Mouse (Mus musculus) kidney, postnatal 36 days (tissue): ENCODE measurements at regions not wholly inside any gene's neighbourhood (a gene's known extent, or its start where the extent isn't known, plus 50 kb on each side); places are given as distances from the start of the nearest gene placed in this dataset.
A peak's percentile ranks its signal among the peaks of the same experiment; 100 is the strongest.

ENCODE experiments used
- DNase-seq, 2 experiments: peaks; one replicate each; pipeline ENCODE4 v3.0.0; 2021 to 2022; ENCODE audit warnings: mixed read lengths in 2 of 2

DNA sequence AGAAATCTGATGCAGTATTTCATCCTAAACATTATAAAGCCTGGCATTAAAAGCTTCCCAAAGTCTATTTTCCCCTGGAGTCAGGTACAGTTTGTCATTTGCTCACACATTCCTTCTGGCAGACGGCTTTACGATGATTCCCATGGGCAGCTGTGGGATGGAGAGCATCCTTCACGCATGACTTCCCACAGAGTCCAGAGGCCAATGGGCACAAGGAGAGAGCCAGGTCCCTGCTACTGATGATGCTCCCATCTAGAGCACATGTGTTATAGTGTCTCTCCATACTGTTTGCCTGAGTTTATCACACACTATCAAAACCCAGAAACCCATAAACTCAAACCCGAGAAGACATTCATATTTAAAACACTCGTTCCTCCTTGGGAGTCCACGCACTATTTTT lies 270.8 kb upstream of the Noct start:
- DNase-seq = peak; percentile 7 to 40

DNA sequence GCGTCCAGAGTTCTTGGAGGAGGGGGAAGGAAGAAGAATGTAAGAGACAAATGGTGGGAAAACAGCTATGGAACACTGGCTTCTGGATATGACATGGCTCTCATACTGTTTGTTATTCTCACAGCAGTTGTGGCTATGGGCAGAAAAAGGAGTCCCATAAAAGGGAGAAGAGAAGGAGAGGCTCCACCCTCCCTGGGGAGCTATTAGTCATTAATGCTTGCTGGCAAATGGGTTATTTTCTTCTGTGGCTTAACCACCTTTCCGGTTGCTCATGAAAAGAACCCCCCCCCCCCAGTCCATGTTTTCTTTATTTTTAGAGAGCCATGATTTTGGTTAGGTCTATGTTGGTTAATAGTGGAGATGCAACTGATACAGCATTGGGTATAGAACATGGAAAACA lies 253.9 kb upstream of the Noct start:
- no peak for DNase-seq

DNA sequence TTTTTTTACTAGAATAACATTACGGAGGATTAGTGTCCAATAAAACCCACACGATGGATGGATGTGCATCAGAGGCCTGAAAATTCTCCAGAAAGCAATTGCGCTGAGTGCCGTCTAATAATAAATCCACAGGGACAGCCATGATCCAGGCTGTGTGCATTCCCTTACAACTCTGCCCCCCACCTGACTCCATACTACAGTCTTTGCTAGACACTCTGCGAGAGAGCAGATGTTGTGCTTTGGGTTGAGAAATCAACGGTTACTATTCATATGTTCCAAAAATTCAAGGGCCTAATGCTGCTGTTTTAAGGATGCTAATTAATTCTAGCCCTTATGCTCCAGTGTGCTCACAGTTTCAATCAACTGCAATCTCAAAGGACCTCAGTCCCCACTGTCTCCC lies 251.2 kb upstream of the Noct start:
- no peak for DNase-seq

DNA sequence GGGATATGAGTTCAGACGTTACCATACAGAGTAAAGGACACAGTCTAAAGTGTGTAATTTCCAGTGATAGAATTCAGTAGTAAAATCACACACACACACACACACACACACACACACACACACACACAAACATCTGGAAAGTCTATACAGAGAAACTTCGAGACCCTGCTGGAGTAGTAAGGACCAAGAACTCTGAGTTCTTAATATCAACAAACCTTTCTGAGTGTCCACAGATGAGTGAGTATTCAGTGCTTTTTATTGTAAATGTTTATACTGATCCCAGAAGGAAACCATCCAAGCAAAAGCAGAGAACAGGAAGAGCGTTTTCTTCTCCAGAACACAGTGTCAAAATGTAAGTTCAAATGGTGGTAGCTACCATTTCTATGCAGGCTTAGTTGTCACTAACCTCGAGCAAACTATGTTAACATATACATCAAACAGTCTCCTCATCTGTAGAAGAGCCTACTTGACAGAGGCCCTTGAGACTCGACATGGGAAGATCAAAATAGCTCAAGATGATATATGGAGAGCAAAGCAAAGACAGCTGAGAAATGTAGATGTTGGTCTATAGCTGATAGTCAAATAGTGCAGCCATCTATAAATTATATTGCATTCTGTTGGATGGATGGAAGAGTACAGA lies 248.0 kb upstream of the Noct start:
- no peak for DNase-seq

DNA sequence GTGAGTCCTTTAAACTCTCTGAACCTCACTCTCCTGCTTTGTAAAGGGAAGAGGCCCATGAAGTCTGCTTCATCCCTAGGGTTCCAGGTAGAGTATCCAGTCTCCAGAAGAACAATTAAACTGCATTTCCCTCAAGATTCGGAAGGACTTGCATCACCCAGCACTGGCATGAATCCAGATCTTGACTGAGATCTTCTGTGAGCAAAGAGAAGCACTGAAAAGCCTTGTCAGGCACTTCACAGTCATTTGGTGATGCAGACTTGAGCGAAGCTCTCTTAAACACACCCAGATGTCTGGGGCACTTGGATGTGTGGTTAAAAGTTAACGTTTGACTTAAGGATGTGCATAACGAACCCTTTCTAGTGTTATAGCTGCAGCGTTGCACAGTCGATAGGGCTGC lies 247.4 kb upstream of the Noct start:
- no peak for DNase-seq

DNA sequence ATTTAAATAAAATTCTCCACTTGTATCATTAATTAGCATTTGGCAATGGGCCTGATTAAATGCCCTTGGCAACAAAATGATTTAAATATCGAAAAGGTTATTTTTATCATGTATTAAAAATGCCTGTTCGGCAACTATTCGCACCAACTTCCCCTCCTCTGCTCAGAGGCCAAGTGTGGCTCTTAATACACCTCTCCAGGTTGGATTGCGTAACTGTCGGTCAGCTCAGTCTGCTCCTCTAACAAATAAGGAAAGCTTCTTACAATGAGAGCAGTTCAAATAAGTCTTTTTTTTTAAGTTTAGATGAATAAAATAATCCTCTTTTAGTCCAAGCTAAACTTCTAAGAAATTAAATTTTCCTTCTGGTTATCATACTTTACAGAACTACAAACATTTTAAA lies 245.6 kb upstream of the Noct start:
- DNase-seq = no peak

DNA sequence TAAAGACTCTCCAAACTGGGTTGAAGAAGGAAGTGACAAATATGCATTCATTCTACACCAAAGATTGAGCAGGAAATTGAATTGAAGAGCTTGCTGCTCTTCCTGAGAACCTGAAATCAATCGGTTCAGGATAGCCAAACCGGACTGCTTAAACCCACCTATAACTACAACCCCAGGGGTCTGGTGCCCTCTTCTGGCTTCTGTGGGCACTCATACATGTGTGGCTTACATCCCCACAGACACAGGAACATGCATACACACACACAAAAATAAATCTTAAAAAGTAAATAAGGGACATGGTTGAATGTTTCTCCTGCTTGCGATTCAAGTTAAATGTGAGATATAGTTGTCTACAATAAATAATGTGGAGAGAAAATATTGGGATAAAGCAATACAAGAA lies 244.7 kb upstream of the Noct start:
- DNase-seq = no peak

DNA sequence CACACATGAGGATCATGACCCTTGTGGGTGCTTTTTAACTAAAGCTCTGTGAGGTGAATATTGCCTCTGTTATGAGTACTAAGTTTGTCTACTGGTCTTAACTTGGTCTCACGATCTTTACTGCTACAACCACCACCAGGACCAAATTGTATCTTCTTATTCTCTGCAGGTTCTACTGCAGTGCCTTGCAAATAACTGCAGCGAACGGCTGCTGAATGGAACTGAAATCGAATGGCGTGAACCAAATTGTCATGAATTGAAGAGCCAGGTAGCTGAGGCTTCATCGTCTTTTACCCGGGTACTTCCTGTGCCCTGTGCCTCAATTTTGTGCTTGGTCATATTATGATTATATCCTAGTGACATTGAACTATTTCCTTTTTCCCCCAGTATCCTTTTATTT lies 242.5 kb upstream of the Noct start:
- no peak for DNase-seq

DNA sequence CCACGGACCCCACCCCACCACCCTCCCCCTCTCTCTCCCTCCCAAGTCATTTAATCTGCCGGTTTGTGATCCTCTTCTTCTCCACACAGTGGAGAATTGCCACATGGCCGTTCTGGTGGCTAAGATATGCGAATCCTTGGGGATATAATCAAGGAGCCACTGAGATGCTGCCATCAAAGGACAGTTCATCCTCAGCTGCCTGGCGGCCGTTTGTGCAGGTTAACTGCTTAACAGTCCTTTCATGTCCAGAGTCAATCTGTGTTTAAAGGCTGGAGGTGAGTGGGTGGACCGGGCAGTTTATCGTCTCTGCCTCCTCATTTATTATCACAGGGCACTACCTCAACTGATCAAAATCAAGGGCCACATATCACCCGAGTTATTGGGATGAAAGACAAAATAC lies 241.6 kb upstream of the Noct start:
- DNase-seq = no peak

DNA sequence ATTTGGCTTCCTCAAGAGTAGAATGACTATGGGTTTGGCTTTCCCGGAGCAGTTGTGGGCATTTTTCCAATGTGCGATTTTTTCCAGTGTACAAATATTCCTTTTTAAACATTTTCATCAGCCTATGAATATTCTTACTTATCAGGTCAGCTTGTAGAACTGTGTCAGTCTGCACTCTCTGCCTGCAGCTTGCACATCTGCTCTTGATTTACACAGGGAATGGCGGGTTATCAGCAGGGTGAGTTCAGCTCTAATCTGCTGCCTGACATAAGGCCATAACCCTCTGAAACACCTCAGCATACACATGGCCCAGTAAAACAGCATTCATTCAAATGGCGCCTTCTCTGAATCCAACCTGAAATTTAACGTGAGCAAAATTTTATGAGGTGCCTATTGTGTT lies 241.1 kb upstream of the Noct start:
- no peak for DNase-seq

DNA sequence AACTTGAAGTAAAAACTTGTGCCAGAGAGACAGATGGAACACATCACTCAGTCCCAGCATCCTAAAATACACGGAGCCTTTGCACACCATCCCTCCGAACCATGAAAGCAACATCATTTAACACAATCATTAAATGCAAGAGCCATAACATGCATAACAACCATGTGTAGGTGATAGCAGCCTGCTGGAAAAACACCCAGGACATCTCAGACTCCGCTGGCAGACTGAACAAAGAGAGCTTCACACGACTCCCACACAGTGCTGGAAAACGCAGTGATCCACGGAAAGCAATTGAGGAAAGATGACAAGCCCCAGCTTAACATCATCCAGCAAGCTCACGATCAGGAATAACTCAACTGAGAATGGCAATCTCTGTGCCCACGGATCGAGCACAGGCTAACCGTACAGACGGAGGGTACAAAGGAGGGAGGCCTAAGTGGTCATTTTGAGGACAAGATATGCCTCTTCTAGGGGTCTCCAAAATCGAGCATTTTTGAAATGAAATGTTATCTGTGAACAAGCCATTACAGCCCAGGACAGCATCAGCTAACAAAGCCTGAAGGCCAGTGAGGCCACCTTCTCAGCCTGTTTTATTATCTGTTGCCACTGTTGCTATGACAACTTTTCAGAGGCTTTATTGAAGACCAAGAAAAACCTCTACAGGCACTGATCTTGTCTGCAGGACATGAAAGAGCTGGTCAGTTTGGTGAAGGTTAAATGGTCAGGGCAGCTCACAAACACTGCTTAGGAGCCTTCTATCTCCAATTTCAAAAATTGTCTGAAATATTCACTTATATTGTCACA lies 240.1 kb upstream of the Noct start:
- DNase-seq = no peak

DNA sequence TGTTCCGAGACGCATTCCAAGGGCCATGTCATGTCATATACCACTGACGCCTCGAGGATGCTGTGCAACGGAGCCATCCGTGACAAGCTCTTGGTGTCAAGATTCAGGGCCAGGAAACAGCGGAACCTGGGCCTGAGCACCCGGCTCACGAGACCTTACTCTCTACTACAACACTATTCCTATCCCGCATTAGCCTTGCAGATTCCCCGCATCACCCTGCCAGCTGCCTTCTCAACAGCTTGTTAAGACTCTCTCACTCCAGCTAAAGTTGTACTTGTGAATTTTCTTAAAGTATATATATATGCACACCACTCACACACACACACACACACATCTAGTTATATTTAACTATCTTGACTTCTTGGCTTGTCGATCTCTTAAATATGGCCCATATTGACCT lies 236.4 kb upstream of the Noct start:
- no peak for DNase-seq

DNA sequence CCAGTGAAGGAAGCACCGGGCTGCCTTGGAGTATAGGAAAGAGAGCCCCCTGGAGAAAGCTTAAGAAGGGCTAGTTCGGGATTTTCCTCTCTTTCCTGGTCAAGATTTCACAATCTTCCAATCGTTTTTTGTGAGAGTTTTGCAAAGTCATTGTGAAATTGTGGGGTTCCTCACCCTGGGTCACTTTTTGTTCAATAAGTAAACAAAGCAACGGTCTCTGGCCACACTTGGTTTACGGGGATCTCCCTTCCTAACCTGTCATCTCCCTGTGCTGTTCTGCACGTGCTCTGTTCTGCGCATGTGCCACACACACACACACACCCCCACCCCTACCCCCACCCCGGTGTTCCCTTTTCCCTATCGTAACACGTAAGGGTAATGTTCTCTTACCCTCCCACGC lies 233.4 kb upstream of the Noct start:
- no peak for DNase-seq

DNA sequence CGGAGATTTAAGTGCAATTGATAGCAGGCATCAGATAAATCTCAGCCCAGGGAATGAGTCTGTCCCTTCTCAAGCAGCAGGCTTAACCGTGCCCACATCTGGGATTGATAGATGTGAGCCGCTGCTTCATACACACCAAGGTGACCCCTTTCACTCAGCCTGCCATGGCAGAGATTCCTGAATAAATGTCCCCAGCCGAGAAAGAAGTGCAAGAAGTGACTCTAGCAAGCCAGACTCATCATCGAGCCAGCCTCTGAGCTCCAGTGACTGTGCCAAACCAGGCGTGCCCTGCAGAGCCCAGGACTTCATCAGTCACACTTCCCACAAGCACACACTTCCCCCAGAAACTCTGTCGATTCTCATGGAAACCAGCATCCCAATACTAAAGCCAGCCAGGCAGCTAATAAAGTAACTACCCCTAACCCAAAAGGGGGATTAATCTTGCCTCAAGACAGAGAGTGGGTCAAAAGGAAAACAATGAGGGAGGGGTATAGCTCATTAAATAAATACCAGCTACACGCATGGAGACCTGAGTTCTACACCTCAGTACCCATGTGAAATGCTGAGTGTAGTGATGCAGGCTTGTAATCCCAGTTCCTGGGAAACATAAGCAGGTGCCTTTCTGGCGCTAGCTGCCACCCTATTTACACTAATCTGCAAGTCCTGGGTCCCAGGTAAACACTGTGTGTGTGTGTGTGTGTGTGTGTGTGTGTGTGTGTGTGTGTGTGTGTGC lies 231.5 kb upstream of the Noct start:
- DNase-seq = peak in 1 of 2 experiments; percentile 3

DNA sequence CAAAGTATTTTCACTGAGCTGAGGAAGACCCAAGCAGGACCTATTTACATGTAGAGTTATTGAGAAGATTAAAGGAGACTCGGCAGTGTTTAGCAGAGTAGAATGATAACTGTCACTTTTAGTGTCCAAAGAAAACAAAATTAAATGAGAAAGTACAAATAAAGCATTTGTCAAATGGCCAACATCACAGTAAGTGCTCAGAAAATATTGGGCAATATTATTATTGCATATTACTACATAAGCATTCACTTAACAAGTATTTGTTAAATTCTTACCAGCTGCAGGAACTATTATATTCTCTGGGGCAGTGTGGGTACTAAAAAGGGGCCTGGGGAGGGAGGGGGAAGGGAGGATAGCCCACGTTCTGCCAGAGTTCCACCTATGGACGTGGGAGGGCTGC lies 224.5 kb upstream of the Noct start:
- DNase-seq = no peak

DNA sequence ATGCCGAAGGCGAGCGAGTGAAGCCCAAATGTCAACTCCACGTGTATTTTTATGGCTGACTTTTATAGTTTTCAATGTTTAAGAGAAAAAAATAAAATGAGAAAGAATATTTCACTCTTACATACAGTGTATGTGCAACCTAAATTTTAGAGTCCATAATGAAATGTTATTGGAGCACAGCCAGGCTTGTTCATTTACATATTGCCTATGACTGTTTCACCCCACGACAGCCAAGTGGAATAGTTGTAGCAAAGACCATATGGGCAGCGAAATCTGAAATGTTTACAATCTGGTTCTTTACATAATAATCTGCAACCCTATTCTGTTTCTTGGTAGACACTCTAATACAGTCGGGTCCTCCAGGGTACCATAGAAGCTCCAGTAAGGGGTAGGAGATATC lies 223.3 kb upstream of the Noct start:
- no peak for DNase-seq

DNA sequence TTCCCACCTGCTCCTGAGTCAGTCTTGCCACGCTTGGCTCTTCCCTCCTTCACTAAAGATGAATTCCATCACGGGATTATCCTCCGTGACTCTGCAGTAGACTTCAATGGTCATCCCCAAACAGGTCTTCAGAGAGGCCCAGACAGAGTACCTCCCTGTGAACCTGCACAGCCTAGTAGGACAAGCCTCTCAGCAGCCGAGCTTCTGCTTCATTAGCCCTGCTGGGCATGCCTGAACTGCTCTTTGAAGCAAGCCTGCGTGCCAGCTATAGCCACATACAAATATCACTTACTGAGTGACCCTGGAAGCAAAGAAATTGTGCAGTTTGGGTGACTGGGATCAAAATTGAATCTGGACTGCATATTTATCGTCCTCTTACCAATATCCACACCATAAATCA lies 221.6 kb upstream of the Noct start:
- DNase-seq = no peak

DNA sequence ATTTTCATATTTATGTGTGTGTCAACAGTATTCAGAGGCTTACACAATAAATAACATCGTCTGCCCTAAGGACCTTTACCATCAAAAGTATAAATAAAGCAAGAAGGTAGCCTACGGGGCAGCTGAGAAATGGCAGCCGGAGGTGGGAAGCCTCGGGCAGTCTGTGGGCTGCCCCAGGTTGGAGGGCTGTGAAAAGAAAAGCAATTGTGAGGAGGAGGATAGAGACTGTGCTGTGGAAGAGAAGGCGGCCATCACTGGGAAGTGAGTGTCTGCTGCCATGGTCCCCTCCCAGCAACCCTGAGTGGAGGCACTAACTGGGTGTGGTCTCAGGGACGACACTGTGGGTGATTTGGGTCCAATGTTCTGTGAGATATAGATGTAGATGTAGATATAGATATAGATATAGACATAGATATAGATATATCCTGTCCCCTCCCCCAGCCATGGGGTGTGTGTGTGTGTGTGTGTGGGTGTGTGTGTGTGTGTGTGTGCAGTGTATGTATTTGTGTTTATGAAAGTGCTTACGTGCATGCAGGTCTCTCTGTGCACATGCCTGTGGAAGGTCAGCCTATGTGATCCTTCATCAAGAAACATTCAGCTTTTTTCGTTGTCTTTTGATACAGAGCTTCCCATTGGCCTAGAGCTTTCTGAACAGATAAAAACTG lies 220.6 kb upstream of the Noct start:
- no peak for DNase-seq

DNA sequence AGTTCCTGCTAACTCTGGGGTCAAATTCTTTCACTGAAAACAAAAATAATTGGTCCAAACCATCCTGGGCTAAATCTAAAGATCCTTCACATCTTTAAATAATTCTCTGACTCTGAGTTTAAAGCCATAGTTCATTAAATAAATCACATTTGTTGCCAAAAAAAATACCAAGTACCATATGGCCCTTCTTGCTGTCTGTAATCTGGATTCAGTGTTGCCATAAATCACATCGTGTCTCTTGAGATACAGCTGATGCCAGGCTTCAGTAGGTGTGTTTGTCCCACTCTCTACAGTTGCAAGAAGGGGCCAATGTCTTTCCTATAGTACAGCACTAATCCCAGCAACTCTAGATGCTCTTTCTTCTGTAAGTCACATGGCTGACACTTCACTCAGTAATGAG lies 220.0 kb upstream of the Noct start:
- DNase-seq = no peak

DNA sequence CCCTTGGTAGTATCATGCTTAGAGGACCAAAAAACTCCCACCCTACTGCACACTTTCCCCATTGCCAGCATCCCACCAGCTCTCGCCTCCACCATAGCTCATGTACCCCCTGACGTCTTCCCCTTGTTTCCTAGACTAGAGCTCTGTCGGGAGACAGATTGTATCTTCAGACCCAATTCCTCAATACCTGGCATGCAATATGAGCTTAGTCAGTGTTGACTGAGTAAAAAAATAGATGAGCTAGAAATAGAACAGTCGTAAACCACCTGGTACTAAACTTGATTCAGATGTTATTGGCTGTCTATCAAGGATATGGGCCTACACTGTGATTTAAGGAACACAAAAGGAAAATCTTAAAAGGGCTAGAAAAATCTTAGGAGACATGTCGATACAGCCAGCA lies 215.1 kb upstream of the Noct start:
- DNase-seq = no peak

DNA sequence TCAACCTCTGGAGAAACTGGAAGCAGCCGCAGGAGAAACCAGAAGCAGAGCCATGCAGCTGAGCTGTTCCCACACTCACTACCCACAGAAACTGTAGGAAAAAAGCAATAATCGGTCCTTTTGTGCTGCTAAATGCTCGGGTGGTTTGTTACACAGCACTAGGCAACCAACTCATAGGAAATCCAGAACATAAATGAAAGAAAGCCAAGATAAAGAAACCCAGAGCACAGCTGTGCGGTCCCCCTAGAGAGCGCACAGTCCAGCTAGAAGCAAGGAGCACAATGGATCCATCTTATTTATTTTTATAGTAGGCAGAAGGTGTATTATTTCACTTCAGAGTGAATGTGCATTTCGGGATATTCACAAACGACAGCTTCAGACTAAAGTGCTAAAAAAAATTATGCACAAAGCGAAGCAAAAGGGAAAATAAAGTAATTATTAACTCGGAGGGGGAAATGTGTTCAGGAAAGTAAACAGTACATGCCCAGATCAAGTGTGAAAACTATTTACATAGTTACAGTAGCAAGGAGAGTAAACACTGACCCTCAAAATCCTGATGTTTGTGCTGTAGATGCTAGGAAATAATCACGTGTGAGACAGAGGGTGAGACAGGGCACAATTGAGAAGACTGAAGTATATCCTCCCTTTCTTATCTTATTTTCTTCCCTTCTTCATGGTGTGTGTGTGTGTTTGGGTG lies 204.4 kb upstream of the Noct start:
- peak in 1 of 2 experiments; percentile 17 for DNase-seq

DNA sequence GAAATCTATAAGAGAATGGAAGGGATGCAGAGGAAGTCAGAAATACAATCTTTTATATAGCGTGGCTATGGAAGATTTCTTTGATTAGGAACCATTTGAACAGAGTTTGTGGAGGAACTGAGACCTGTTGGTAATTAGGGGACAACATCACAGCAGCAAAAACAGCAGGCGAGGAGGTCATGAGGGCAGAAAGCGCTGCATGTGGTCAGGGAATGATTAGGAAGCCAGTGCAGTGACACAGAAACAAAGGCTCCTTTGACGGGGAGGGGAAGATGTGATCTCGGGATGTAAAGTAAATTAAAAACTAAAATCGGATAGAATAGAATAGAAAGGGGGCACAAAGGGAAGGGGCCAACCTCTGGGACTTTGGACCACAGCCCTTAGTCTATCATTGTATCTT lies 199.6 kb upstream of the Noct start:
- DNase-seq = no peak

DNA sequence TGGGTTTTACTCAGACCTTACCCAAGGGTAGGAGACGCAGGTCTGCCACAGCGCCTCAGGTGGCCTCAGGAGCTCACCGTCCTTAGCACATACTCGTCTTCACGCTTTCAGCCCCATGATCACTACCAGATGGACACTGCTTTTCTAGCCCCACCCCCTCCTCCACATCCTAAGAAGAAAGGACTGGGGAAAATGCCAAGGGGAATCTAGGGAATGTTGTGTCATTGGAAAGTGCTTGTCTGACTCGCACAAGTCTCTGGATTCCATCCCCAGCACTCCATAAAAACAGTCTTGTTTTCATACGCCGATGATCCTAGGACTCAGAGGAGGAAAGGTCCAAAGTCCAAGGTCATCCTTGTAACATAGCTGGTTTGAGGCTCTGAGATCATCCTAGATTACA lies 192.4 kb upstream of the Noct start:
- DNase-seq = peak in 1 of 2 experiments; percentile 15
